Mouse (Mus musculus) midbrain, postnatal 0 days (tissue): ENCODE data around the gene Ifnz. TPM values are rescaled to one million over a fixed set of nuclear protein-coding genes. Genes with fewer than 3 reads are reported as not detected.
"Not testable (repeated sequence)": the region's sequence is repeated elsewhere in the genome, so short reads cannot be mapped to it uniquely, and the experiment has no call there.

Source experiments
- ATAC-seq: fragments of 200-750 bp; cut with Nextera tagmentation; 2 replicates; pipeline ENCODE4 v1.8.0; 2017; ENCODE audit warnings: moderate number of reproducible peaks, mild to moderate bottlenecking, moderate TSS enrichment, moderate library complexity; ENCODE audit not compliant: low FRiP score
- DNase-seq: peaks from one replicate; pipeline ENCODE4 v3.0.0-alpha.2; 2015; ENCODE audit warnings: low spot score
- H3K27ac ChIP-seq: fragments of 300-500 bp; sonication (generic); 2 replicates; pipeline ENCODE4 v1.5.1; 2014; ENCODE audit warnings: low read depth, mild to moderate bottlenecking, low read length, mixed read lengths
- H3K27me3 ChIP-seq: fragments of 300-500 bp; sonication (generic); 2 replicates; pipeline ENCODE4 v1.6.1; 2014; ENCODE audit warnings: low read length, control low read depth, mixed read lengths; ENCODE audit not compliant: insufficient read depth
- H3K36me3 ChIP-seq: fragments of 300-500 bp; sonication (generic); 2 replicates; pipeline ENCODE4 v1.6.1; 2014; ENCODE audit warnings: low read length, control low read depth, mixed read lengths; ENCODE audit not compliant: insufficient read depth
- H3K4me1 ChIP-seq: fragments of 300-500 bp; sonication (generic); 2 replicates; pipeline ENCODE4 v1.6.1; 2014; ENCODE audit warnings: mild to moderate bottlenecking, control low read depth, antibody characterized with exemption, low read length, mixed read lengths; ENCODE audit not compliant: insufficient read depth
- H3K4me2 ChIP-seq: fragments of 300-500 bp; sonication (generic); 2 replicates; pipeline ENCODE4 v1.6.1; 2014; ENCODE audit warnings: low read depth, mild to moderate bottlenecking, low read length, mixed read lengths; ENCODE audit not compliant: poor library complexity, severe bottlenecking
- H3K4me3 ChIP-seq: fragments of 300-500 bp; sonication (generic); 2 replicates; pipeline ENCODE4 v1.5.1; 2014; ENCODE audit warnings: low read depth, mild to moderate bottlenecking, low read length, moderate library complexity
- H3K9ac ChIP-seq: fragments of 300-500 bp; sonication (generic); replicated peaks from 2 replicates; pipeline ENCODE4 v1.6.1; 2014; ENCODE audit warnings: mild to moderate bottlenecking, low read length, moderate library complexity, mixed read lengths; ENCODE audit not compliant: poor library complexity, severe bottlenecking
- H3K9me3 ChIP-seq: fragments of 300-500 bp; sonication (generic); 2 replicates; pipeline ENCODE4 v1.6.1; 2016; ENCODE audit warnings: low read length, control low read depth
- CTCF ChIP-seq: IDR thresholded peaks from 2 replicates; pipeline ENCODE4 v1.5.1; 2016; ENCODE audit warnings: antibody characterized with exemption, mild to moderate bottlenecking
- whole genome bisulfite sequencing: fragments of 180-500 bp; shearing (Covaris S2); extraction: QIAGEN DNeasy Blood & Tissue Kit; methylation state at CpG from one replicate; pipeline ENCODE4 v1.1.7; 2014; 5-methylcytosine and 5-hydroxymethylcytosine counted together
- polyA plus RNA-seq: library from polyadenylated mRNA; unstranded; fragments of >200 nt; fragmentation: Nextera tagmentation; extraction: Ambion mirVana; gene quantifications from 2 replicates; pipeline ENCODE4 v1.2.1, GENCODE M21; 2015
- total RNA-seq: library from RNA; depleted of rRNA; stranded (reverse); fragments of >200 nt; gene quantifications from 2 replicates; pipeline ENCODE4 v1.2.3, GENCODE M21; 2014; rRNA removed

Gene Ifnz
- total RNA-seq (not detected in 2 replicates), polyA plus RNA-seq (not detected in 2 replicates)

GRCm38 (mm10) chr4:88781831-88782230, at the start of gene Ifnz:
TSS of gene Ifnz (plus strand) at chr4:88782131.
- not testable (repeated sequence) for H3K27me3 ChIP-seq, H3K9me3 ChIP-seq, ATAC-seq, H3K4me2 ChIP-seq, H3K27ac ChIP-seq, H3K36me3 ChIP-seq, DNase-seq, H3K9ac ChIP-seq, H3K4me1 ChIP-seq, H3K4me3 ChIP-seq
- WGBS = 10% methylated on average over 3 of the region's 7 CpGs

GRCm38 (mm10) chr4:88738480-88738879, 43.5 kb upstream of the Ifnz start:
- no peak overlapping the region for H3K9ac ChIP-seq
- no peak overlapping the region for H3K4me3 ChIP-seq
- H3K9me3 ChIP-seq = no peaks in the 10 kb centered on the region
- ATAC-seq = no peak
- no peaks in the 10 kb centered on the region for H3K4me1 ChIP-seq
- no peak overlapping the region for H3K4me2 ChIP-seq
- peak; percentile 78 for TF ChIP-seq CTCF
- no peaks in the 10 kb centered on the region for H3K27me3 ChIP-seq
- H3K36me3 ChIP-seq = no peaks in the 10 kb centered on the region
- DNase-seq = peak; percentile 43
- no peak overlapping the region for H3K27ac ChIP-seq
- WGBS = 2% methylated on average over 2 of the region's 2 CpGs

- WGBS = 90% methylated on average over 6 of the region's 6 CpGs
- H3K4me3 ChIP-seq = no peak overlapping the region
- H3K9ac ChIP-seq = no peak overlapping the region
- no peak overlapping the region for H3K4me2 ChIP-seq
- no peaks in the 10 kb centered on the region for H3K36me3 ChIP-seq
- ATAC-seq (no peak), DNase-seq (no peak)
- H3K27ac ChIP-seq = no peak overlapping the region
- no peaks in the 10 kb centered on the region for H3K27me3 ChIP-seq
- H3K4me1 ChIP-seq = no peaks in the 10 kb centered on the region
- TF ChIP-seq CTCF = no peak
- no peaks in the 10 kb centered on the region for H3K9me3 ChIP-seq
Measured at GRCm38 (mm10) chr4:88739036-88739435, 42.9 kb upstream of the Ifnz start.

GRCm38 (mm10) chr4:88741426-88741825, 40.5 kb upstream of the Ifnz start:
- ATAC-seq (no peak), DNase-seq (no peak)
- 84% methylated on average over 4 of the region's 4 CpGs for WGBS

GRCm38 (mm10) chr4:88742771-88743371, 39.1 kb upstream of the Ifnz start:
- ATAC-seq = no peak
- H3K4me3 ChIP-seq = no peak overlapping the region

More at GRCm38 (mm10) chr4:88741426-88741825, 40.5 kb upstream of the Ifnz start:
- Histone ChIP-seq H3K4me3 (no peak overlapping the region), H3K27me3 (no peaks in the 10 kb centered on the region), H3K27ac (no peak overlapping the region), H3K9me3 (no peaks in the 10 kb centered on the region), H3K9ac (no peak overlapping the region), H3K4me2 (no peak overlapping the region), H3K36me3 (no peaks in the 10 kb centered on the region), H3K4me1 (no peaks in the 10 kb centered on the region)
- TF ChIP-seq CTCF = no peak

GRCm38 (mm10) chr4:88744207-88744606, 37.7 kb upstream of the Ifnz start:
- TF ChIP-seq CTCF = no peak
- ATAC-seq = no peak

More at GRCm38 (mm10) chr4:88742771-88743371, 39.1 kb upstream of the Ifnz start:
- Histone ChIP-seq H3K36me3 (no peaks in the 10 kb centered on the region), H3K4me2 (no peak overlapping the region), H3K27me3 (no peaks in the 10 kb centered on the region), H3K9ac (no peak overlapping the region), H3K9me3 (no peaks in the 10 kb centered on the region), H3K4me1 (no peaks in the 10 kb centered on the region), H3K27ac (no peak overlapping the region)
- TF ChIP-seq CTCF = peak; percentile 60
- DNase-seq = no peak
- WGBS = 69% methylated on average over 7 of the region's 7 CpGs

More at GRCm38 (mm10) chr4:88744207-88744606, 37.7 kb upstream of the Ifnz start:
- Histone ChIP-seq H3K9ac (no peak overlapping the region), H3K27me3 (no peaks in the 10 kb centered on the region), H3K4me3 (no peak overlapping the region), H3K4me1 (no peaks in the 10 kb centered on the region), H3K36me3 (no peaks in the 10 kb centered on the region), H3K27ac (no peak overlapping the region), H3K9me3 (no peaks in the 10 kb centered on the region), H3K4me2 (no peak overlapping the region)
- DNase-seq = no peak
- WGBS = 83% methylated on average over 3 of the region's 3 CpGs
